Mouse (Mus musculus) adipocyte (in vitro differentiated cells): ENCODE data around the gene Ahsg.

ENCODE experiments used
- DNase-seq: peaks from one replicate; pipeline ENCODE4 v3.0.0-alpha.2; 2016; ENCODE audit warnings: low spot score

The Ahsg gene

DNA sequence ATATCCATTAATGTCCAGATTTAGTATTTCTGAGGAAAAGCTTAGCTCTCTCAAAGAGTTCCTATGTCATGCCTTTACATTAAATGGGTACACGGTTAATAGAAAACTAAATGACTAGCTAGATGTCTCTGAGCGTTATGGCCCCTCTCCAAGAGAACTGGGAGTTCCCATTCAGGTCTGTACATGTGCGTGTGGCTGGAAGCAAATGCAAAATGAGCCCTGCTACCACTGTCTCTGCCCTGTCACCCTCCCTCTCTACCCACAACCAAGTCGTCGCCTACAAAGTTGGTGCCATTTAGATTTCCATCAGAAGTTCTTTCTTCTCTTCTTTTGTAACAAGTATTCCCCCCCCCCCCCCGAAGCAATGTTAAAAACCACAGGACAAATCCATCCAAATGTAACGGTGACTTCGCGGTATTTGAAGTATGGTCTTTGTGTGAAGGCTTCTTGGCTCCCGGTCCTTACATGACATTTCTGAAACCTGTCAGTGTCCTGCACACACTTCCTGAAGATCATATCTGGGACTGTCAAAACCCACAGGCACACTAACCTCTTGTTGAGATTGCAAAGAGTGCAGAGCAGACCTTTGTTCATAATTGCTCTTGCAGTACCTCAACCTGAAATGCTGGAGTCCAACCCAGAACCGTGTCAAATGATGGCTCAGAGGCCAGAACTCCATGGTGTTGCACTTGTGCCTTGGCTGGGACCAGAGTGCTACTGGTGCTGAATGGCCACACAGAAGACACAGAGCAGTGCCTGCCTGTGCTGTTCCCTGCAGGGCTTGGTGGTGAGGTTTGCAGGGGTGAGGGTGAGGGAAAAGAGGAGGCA is at the start of gene Ahsg:
TSS of gene Ahsg (plus strand) at position 595 of the 828 bp plus-strand sequence.
- no peak for DNase-seq

DNA sequence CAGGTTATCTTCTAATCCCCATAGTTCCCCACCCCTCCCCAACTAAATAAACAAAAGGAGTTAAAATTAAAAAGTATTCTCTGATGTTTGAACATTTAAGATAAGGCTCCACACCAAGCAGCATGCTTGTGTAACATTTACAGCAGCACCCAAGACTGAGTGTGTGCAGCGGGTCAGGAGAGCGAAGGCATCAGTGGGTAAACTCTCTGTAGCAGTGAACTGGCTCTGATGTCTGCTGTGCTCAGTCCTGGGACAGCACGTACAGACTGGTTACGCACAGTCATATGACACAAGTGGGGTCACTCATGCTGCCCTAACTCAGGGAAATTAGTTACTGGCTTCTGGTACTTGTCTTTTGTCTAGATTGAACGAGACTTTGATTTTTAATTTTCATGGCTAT is 48.2 kb upstream of the Ahsg start:
- DNase-seq: no peak

- no peak for DNase-seq
Observed at GRCm38 (mm10) chr16:22844061-22844801, 46.8 kb upstream of the Ahsg start.

DNA sequence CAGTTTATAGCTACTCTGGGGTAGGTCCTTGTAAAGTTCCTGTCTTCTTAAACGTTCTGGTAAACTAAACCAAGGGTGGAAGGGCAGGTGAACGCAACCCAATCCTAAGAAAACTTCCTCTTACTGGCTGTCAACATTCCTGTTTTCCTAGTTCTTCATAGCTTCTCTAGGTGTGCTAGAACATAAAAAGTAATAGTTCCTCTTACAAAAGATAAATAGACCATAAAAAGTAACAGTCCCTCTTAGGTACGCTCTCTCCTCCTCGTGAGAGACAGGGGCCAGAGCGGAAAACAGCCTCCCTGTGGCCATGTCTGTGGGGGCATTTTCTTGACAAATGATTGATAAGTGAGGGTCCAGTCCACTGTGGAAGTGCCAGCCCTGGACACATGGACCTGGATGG is 46.2 kb upstream of the Ahsg start:
- no peak for DNase-seq

GRCm38 (mm10) chr16:22845481-22845880 is 45.6 kb upstream of the Ahsg start:
- peak; percentile 19 for DNase-seq

DNA sequence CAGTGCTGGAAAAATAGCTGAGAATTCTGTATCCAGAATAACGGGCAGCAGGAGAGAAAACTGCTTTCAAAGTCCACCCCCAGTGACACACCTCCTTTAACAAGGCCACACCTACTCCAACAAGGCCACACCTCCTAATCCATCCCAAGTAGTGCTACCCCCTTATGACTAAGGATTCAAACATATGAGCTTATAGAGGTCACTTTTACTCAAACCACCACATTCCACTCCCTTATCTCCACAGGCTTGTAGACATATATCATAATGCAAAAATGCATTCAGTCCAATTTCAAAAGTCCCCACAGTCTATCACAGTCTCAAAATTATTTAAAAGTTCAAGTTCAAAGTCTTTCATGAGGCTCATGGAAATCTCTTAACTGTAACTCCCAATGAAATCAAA is 43.4 kb upstream of the Ahsg start:
- no peak for DNase-seq

DNA sequence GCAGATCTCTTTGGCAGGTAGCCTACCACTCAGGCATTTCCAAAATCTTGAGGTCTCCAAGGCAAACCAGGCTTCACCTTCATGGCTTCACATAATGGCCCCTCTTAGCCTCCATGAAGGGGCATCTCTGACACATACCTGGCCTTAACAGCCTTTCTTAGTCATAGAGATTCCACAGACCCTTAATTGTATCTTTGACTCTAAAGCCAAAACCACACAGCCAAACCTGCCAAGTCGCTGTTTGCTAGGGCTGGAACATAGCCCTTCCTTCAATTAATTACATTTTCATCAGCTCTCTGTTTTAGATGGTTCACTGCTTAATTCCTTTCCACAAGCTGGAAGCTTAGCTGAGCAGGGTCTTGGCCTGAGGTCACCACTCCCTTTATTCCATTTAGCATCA is 42.7 kb upstream of the Ahsg start:
- DNase-seq: peak; percentile 37

DNA sequence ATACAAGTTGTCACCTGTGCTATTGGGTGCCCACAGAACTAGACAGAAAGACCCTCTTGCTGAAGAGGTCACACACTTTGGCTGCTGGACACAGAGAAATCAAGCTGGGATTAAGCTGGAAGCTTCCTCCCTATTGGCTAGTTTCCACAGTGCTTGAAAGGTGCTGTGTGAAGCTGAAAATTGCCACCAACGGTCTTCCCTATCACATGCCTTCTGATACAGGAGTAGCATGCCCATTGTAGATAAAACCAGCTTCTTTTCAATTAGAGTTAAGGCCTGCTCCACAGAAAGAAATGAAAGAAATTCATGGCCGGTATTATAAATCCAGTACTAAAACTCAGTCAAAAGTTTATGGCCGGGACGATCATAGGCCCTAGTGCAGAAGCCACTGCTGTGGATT is 38.4 kb upstream of the Ahsg start:
- no peak for DNase-seq

DNA sequence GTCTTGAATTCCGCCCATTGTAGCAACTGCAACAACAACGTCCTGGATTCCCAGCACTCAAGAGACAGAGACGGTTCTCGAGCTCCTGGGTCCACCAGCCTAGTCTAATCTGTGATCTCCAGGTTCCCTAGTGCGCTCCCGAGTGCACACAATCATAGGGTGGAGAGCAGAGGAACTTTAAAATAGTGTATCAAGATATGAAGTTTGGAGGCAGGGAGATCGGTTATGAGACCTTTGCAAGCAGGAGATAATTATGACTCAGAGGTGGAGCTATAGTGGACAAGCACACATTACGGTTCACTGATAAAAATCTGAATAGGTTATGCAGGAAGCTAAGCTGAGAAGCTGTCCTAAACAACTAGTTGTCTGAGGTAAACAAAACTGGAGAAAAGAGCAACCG is 34.3 kb upstream of the Ahsg start:
- no peak for DNase-seq

- peak; percentile 100 for DNase-seq
Observed at GRCm38 (mm10) chr16:22857431-22858113, 33.5 kb upstream of the Ahsg start, which contains the start of the genes Tbccd1 and Dnajb11. Tbccd1 (minus strand) TSS chr16:22857669. Dnajb11 (plus strand) TSS chr16:22857845.

DNA sequence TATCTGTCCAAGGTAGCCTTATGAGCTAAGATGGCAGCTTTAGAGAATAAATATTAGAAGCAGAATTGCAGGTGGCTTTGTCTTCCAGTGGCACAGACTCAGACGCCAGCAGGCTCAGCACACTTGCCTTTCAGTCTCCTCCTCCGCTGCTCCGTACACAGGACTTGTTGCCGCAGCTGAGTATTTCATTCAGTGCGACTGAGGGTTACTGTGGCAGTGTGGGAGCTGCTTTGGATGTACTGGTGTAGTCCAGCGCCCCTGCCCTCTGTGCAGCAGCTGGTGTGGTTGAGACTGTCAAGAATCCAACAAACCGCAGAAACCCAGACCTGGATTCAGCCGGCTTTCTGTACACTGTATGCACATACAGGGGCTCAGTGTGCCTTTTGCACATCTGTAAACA is 18.7 kb upstream of the Ahsg start:
- DNase-seq: no peak

- DNase-seq: no peak
Observed at GRCm38 (mm10) chr16:22873369-22873768, 17.7 kb upstream of the Ahsg start.

DNA sequence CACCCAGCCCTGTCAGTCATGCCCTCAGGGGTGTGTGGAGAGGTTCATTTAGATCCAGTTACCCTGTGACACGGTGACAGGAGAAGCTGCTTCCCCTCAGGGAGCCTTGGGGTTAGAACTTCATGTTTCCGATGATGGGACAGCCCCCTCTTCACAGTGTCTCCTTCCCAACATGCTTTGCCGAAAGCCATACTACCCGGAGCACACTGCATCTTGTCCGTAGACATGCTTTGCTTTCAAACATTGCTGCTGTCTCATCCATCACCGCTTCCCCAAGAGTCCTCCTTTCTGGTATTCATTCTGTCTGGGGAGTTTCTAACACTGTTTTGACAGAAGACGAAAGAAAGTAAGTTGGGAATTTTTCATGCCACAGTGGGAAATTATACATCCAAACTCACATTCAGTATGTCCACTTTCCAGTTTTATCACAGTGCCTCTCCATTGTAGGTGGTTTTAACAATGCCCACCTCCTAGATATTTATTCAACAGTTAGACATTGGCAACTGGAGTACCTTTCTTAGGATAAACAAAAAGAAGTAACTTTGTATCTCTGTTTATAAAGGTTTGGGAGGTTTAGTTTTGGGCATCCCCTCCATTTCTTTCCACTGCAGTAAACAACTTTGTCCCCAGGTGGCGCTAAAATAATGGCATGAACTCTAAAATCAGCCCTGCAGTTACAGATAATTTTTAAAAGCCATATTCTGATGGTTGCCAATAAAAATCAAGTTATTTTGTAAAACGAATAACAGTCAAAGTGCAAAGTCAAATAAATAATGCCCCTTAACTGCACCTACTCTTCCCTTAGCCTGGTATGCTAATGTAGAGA is 14.6 kb upstream of the Ahsg start:
- peak; percentile 72 for DNase-seq

- no peak for DNase-seq
Observed at GRCm38 (mm10) chr16:22877660-22878390, 13.3 kb upstream of the Ahsg start.

GRCm38 (mm10) chr16:22878716-22879115 is 12.4 kb upstream of the Ahsg start:
- DNase-seq: no peak

- peak; percentile 58 for DNase-seq
Observed at GRCm38 (mm10) chr16:22879945-22880595, 11.0 kb upstream of the Ahsg start.

- DNase-seq: peak; percentile 82
Observed at GRCm38 (mm10) chr16:22880900-22881299, 10.2 kb upstream of the Ahsg start.

DNA sequence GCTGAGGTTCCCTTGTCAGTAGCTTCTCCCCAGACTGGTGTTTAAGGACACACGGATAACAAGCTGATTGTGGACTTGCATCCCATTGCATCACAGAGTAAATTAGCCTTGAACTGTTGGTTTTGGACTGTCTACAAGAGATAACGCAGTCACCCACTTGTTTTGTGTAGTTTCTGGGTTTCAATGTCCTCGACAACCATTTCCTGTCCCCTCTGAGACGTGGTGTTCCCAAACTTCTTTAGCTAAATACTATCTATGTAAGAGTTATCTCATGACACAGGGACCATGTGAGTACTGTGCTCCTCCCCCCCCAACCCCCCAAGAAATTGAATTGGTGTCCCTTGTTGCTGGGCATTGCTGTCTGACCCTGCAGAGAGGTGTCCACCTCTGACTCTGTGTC is 9.6 kb upstream of the Ahsg start:
- DNase-seq: peak; percentile 18

- no peak for DNase-seq
Observed at GRCm38 (mm10) chr16:22883441-22883840, 7.6 kb upstream of the Ahsg start.

- no peak for DNase-seq
Observed at GRCm38 (mm10) chr16:22885356-22885755, 5.7 kb upstream of the Ahsg start.

DNA sequence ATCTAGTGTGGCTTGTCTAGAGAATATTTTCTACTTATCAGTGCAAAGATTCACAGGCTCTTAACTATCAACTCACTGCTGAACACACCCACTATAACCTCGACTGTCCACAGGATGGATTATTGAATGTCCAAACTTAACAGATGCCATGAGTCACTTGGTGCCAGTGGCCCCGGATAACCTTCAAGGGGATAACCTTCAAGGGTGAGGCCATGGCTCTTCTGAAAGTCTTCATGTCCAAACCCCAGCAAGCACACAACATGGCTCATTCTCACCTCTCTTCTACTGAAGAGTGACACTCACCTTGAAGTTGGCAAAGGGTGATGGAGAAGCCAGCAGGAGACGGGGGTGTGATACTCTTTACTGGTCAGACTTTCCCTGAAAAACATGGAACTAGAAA is 4.4 kb upstream of the Ahsg start:
- no peak for DNase-seq
